Mouse (Mus musculus): ENCODE results near the gene Col4a4.

Gene Col4a4

DNA sequence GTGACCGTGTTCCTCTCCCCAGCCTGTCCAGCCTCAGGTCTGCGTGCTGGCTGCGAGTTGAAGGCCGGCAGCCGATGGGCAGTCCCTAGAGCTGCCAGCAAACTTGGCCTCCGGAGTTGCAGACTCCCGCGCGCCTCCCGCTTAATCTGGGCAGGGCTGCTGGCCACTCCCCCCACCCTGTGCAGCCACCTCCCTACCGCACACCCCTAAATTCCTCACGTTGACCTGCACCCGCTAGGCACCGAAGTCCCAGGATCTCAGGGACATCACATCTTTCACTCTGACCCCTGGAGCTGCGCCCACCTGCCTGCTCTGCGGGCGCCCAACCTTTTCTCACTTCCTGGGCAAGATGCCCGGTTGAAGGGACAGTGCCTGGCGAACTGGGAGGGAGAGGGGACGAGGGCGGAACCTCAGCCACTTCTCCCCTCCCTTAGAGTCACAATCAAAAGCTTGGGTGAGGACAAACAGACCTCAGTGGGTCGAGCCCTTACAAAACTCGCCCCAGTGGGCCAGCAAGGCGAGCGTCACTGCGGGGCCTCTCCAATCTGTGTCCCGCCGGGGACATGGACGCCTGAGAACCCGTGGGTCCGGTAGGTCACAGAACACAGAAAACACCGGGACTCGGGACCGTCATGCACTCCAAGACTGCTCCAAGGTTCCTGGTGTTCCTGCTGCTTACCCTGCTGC is at the start of gene Col4a4, which contains the start of gene Col4a3:
Gene Col4a4 (minus strand): TSS at position 137 of the 687 bp plus-strand sequence.
Gene Col4a3 (plus strand): TSS at position 209 of the 687 bp plus-strand sequence.
- DNase-seq: peak in 1 of 2 experiments; percentile 2

- no peak for DNase-seq
Measured at GRCm38 (mm10) chr1:82636321-82636720, 49.7 kb upstream of the Col4a4 start.

DNA sequence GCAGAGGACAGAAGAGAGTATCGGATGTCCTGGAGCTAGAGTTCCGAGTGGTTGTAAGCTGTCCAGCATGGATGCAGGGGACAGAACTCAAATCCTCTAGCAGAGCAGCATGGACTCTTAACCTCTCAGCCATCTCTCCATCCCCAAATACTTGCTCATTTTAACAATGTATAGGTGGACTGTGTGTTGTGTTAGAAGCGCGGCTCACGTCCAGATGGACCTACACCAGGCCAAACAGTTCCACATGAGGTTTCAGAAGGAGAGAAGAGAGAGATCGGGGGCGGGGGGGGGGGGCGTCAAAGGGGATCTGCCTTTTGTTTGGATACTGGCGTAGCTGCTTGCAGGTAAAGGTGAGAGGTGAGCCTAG is 48.6 kb upstream of the Col4a4 start:
- no peak for DNase-seq

DNA sequence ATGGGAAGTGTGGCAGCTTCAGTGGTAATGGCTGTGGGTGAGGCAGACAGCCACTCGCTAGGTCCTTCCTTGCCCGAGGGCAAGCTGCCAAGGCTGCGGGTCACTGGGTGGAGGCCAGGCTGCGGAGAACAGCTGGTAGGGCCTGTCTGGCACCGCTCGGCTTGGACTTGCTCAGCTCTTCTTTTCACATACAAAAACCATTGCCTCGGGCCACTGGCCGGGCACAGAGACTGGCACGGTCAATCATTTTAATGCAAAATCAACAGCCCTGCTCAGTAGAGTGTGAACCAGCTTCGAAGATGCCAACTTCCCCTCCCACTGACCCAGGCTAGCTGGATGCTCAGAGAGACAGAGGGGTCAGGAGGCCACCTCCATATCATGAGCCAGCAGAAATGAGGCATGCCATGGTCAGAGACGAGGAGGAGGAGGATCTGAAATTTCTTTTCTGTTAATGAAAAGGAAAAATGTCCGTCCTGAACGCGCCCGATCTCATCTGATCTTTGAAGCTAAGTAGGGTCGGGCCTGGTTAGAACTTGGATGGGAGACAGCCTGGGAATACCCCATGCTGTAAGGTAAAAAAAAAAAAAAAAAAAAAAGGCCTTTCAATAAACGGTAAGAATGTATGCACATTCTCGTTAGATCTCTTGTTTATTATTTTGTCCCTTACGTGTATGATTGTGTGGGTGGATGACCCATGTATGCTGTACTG is 48.0 kb upstream of the Col4a4 start:
- no peak for DNase-seq

- DNase-seq: no peak
Measured at GRCm38 (mm10) chr1:82631169-82631792, 44.6 kb upstream of the Col4a4 start.

DNA sequence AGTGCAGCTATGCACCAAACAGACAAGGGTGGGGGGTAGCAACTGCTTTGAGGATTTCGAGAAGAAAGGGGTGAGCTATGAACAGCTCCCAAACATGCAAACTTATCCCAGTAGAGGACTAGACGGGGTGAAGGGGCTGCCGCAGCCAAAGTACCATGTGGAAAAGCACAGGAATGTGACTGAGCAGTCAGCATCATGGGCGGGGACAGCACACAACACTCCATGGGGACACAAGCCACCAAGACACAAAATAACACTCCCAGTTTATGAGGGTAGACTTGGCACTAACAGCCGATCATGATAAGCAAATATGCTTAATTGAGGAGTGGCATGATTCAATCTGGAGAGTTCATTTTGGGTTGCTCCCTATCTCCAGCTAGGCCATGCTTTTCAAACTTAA is 42.8 kb upstream of the Col4a4 start:
- DNase-seq: no peak

DNA sequence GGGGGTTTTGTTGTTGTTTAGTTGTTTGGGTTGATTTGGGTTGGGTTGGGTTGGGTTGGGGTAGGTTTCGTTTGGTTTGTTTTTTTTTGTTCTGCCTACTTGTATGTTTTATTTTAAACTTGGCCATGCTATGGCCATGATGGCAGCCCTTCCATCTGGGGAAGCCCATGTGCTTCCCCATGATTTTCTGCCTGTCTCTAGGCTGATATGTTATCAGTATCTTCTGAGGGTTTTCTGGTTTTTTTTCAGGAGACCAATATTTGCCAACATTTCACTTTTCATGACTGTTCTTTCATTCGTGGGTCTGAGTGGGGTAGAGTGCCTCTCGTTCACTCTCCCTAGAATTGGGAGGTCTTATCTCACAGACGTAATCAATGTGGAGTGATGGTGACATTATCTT is 41.0 kb upstream of the Col4a4 start:
- DNase-seq: no peak

GRCm38 (mm10) chr1:82625474-82625873 is 38.8 kb upstream of the Col4a4 start:
- no peak for DNase-seq

- no peak for DNase-seq
Measured at GRCm38 (mm10) chr1:82624934-82625333, 38.3 kb upstream of the Col4a4 start.

DNA sequence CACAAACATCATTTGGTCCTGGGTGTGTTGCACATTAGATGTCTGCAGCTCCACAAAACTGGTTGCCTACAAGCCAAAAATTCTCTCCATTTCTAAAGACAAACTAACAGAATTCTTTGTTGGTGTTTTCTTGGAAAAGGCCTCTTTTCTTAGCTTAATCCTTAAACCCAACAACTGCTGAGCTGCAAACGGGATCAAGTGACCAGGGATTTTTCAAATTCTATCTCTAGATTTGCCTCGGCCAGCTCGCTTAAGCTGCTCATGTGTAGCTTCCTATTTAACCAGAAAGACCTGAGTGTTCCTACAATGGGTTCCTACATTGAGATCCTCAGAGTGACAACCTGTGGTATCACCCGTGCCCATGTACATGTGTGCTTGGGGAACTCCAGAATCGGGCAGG is 33.3 kb upstream of the Col4a4 start:
- no peak for DNase-seq

DNA sequence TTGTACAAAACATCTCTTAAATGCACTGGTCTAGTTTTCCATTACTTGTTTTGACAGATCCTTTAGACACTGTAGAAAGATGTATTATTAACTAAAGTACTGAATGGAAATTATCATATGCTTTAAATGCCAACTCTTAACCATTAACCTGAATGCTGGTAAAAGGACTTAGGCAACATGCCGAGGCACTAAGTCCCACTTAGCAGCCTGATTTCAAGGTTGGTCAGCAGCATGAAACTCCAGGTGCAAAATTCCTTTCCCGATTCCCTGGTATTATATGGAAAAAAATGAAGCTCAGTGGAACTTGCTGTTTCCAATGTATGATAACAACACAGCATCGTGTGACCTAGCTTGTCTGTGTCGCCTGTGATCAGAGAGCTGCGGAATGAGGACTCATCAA is 31.9 kb upstream of the Col4a4 start:
- DNase-seq: no peak

GRCm38 (mm10) chr1:82618001-82618400 is 31.4 kb upstream of the Col4a4 start:
- no peak for DNase-seq

DNA sequence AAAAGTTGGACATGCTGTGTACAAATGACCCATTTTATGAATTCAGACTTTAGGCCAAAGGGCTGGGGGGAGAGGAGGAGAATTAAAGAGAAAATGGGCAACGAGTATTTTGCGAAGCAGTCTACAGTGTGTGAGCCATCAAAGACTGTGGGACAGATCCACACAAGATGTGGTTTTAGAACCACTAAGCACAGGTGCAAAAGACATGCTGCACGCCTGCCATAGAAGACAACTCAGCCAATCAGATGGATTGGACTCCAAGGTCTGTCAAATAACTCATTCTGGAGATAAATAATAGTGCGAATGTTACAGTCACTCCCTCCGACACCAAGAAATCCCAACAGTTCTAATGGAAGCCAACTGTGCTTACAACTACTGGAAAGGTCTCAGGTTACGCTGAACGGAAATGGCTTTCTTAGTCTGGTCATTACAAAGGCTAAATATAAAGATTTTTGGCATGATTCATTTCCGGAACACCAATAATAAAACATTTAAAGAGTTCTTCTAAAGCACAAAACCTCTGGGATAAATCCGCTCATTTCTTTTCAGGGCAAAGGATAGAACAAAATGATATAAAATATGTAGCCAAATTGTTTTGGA is 25.5 kb upstream of the Col4a4 start:
- DNase-seq: no peak

DNA sequence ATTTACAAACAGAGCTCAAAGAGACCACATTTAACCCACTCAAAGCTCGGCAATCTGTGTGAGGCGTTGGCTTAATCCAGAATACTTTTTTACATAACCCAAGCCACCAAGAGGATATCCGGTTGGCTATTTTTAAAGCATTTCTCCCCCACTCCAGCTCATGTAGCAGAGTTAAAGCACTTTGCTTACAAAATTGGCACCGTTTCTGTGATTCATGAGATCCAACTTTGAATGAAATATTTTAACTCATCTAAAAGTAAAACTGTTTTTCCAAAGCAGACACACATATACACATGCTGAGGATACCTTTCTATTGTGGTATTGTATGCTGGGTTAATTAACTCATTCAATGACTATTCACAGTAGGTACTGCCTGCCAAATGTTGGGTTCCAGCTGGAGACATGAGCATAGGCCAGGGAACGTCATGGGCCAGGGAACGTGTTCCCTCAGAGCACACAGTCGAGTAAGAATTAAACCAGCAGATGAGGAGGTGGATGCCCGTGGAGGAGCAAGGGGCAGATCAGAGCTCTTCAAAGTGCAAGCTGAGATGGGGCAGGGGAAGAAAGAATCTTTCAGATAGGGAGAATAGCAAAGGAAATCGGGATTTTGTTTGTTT is 22.1 kb upstream of the Col4a4 start:
- no peak for DNase-seq

GRCm38 (mm10) chr1:82605856-82606255 is 19.2 kb upstream of the Col4a4 start:
- no peak for DNase-seq

DNA sequence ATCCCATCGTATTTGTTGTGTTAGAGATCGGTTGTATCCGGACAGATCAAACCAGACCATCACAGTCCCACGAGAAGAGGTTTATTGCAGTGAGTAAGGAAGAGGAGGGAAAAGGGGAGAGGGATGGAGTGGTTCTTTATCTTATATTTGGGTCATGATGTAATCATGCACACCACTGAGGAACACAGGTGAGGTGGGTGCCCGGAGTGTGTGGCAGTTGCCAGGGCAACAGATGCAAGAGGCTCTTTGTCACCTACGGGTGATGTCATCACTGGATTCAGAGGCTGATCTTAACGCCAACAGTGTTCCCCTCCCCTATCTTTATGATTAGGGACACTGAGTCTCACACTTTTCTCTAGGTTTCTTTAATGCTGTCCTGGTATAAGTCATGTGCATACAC is 18.7 kb upstream of the Col4a4 start:
- DNase-seq: no peak

DNA sequence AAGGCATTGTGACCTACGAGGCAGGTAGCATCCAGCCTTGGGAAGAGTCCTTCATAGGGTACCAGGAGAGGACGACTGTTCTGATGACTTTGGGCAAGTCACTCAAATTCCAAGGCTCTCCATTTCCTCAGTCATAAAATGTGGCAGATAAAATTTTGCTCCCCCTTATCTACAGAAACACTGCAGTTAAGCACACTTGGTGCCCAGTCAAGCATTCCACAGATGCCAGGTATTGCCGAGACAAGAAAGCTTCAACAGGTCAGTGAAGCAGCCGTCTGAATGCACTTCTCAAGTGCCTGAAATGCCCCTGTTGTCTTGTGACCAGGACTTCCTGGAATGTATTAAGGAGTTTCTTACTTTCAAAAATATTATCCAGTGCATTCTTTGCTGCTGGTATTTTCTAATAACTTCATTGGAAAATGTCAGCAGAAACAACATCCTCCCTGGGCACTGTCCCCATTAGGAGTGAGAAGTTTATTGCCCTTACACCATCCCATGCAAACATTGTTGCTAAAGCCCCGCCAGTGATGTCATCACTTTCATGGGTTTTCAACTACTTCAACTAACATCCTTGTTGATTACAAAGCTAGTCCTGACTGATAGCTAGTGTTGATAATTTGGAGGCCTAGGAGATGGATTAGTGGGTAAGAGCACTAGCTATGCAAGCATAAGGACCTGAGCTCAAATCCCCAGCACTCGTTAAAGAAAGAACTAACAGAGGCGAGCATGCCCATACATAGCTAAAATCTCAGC is 16.7 kb upstream of the Col4a4 start:
- DNase-seq: no peak

GRCm38 (mm10) chr1:82596864-82597596 is 10.4 kb upstream of the Col4a4 start:
- no peak for DNase-seq

DNA sequence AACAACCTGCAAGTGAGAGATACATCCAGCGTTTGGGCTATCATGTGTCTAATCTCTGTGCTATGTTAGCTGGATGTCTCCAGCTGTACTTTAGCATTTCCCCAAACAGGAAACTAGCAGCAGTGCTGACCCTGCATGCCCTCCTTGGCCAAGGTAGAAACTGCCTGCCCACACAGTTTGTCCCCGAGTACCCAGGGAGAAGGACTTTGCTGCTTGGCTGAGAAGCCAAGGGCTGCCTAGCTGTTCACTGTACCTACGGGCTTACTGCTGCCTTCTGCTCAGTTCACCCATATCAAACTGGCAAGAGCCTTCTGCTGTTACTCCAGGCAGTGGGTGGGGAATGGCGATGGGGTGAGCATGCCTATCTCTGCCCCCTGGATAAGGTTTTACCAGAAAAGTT is 3.6 kb upstream of the Col4a4 start:
- no peak for DNase-seq

DNA sequence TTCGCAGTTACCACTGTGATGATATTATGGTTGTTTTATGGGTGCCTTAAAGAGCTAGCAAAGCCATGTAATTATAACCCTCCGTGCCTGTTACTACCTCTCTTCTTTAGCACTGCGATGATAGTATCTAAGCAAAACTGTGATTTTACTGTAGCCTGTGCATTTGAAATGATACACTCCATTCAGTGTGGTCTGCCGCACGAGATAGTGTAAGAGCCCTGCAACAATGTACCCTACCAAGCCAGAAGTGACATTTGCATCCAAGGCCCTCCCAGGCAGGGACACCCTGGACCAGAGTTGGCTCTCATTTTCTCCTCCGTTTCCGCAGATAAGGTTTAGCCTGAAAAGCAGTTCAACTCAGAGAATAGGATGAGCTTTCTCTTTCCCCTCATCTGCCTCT is 668 bp downstream of the Col4a4 start:
- no peak for DNase-seq

- DNase-seq: no peak
Measured at GRCm38 (mm10) chr1:82578320-82578719, 8.3 kb downstream of the Col4a4 start.

- DNase-seq: no peak
Measured at GRCm38 (mm10) chr1:82577915-82578314, 8.7 kb downstream of the Col4a4 start.
